Mouse (Mus musculus): ENCODE data around the gene Camkk1.

Camkk1 gene

DNA sequence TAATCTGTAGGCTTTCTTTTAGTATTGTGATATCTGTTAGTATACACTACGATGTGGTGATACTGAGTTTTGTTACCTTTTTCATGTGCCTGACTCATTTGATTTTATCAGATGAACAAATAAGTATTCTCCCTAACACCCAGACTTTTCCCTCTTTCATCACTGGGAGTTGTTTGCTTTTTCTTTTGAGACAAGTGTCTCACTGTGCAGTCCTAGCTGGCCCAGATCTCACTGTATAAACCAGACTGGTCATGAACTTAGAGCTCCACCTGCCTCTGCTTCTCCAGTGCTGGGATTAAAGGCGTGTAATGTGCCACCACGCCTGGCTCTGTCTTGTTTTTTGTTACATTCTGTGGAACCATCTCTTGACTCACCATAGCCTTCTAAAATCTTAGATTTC lies 40.8 kb downstream of the Camkk1 start:
- no peak for DNase-seq

DNA sequence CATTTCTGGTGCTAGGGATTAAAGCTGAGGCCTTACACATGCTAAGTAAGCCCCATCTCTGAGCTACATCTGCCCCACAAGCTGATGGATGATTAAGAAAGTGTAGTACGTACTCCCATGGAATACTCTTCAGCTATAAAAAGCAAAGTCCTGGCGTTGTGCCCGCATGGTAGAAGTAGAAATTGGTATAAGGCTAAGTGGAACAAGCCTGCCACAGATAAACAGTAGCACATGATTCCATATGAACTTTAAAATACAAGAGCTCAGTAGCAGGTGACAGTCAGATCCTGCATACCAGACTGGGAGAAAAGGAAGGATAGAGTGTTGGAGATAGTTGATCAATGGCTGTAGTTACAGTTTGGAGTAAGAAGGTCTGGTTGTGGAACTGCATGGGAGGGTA lies 42.6 kb downstream of the Camkk1 start:
- DNase-seq = no peak

- peak; percentile 49 for DNase-seq
Measured at GRCm38 (mm10) chr11:73071839-73072238, 53.0 kb downstream of the Camkk1 start.

DNA sequence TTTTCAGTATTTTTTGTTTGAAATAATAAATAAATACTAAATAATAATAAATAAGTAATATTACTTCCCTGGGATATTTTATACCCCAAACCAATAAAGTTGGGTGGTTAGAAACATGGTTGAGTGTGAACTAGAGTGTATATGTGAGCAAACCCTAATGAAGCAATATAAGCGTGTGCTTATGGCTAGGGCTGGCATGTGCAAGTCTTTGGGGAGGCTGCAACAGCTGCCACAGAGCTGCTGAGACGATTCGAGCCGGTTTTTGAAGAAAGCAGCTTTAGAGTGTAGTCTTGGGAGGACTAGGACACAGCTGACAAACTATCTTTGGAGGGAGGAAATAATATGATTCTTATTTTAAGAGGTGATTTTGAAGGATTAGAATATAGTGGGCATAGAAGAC lies 57.5 kb downstream of the Camkk1 start:
- DNase-seq = no peak

DNA sequence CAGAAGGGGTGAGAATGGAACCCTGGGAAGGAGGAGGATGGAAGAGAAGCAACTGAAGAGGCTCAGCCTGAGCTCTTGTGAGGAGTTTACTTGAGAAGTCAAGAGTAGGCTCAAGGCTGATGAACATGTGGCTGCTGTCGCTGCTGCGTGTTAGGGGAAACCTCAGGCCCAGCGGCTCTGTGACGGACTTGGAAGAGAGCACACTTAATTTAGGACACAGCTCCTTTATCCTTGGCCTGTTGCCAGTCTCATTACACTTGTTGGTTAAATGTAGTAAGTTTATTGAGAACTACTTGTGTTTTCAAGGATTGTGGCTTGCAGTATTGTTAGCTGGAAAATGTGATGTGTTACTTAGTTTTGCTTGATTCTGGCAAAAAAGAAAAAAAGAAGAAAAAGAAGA lies 57.9 kb downstream of the Camkk1 start:
- DNase-seq = no peak

DNA sequence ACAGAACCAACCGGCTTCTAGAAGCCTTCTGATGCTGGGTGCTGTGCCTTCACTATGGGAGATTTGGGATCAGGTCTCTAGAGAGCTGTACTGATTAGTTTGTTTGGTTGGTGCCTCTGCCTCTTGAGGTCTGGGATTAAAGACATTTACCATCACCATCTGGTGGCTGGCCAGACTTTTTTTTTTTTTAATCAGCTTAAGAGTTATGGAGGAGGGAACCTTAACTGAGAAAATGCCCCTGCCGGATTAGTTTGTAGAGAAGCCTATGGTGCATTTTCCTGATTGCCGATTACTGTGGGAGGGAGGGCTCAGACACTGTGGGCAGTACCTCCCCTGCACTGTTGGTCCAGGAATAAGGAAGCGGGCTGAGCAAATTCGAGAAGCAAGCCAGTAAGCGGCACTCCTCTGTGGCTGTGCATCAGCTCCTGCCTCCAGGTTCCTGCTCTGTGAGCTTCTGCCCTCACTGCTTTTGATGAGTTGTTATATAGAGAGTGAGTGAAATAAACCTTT lies 58.5 kb downstream of the Camkk1 start:
- DNase-seq = no peak

DNA sequence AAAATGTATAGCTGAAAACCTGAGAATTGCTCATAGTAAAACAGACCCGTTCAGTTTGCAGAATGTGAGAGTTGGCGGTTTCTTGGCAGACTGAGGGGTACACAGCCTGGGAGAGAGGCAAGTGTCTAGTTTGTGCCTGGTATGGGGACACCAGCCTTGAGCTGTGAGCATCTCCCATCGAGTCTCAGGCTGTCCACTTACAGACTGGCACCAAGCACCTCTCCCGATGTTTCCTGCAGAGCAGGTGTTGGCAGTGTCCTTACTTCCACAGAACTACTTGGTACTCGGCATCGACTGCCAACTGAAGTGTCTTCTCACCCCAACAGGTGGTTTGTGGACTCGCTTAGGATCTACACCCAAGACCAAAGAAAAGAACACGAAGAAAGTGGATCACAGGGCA lies 59.8 kb downstream of the Camkk1 start:
- DNase-seq = no peak

DNA sequence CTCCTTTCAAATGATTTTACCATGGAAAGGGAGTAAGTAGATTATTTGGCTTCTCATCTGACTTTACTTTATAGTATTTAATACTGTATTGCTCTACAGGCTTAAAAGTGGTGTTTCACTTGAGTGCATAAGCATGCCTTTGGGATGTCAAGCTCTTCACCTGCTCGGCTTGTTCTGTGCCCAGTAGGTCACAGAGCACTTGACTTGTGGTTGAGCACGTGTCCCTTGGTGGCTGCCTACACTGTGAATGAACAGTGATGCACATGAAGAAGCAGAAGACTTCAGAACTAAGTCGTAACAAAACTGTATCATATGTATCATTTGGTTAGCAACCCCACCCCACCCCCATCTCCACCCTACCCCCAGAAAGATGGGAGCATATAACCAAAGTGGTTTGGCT lies 61.5 kb downstream of the Camkk1 start:
- DNase-seq = peak; percentile 40

- no peak for DNase-seq
Measured at GRCm38 (mm10) chr11:73084303-73084702, 65.5 kb downstream of the Camkk1 start.

- DNase-seq = peak; percentile 90
Measured at GRCm38 (mm10) chr11:73084804-73085231, 66.0 kb downstream of the Camkk1 start.

- peak; percentile 44 for DNase-seq
Measured at GRCm38 (mm10) chr11:73085391-73085790, 66.6 kb downstream of the Camkk1 start.

DNA sequence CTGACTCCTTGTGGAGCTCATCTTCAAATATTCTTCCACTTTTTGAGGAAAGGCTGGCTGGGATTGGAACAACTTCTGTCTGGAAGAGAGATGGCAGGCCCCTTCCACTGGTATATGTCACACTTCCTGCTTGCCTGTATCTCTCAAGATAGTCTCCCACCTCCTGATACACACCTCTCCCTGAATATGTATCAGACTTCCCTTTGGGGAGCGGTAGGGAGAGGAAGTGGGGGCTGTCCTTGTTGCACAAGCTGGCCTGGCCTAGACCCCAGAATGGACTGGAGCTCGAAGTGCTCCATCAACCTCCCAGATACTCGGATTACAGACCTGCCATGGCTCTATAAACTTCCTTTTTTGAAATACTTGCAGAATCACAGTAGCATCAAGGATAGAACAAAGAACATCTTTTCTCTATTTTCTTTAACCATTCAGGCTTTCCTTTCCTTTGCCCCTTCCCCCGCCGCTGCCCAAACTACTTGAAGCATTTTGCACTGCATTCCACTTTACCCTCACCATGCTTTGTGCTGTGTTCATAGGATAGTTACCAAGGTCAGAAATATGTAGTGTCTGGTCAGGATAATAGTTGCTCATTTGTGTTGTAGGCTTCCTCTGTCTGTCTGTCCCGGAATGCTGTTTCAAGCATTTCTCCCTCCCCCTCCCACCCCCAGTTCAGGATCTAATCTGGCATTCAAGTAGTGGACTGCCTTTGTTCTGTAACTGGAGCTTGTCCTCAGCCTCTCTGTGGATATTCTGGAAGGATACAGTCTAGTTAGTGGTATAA lies 69.1 kb downstream of the Camkk1 start:
- DNase-seq = no peak

GRCm38 (mm10) chr11:73090283-73090682 lies 71.5 kb downstream of the Camkk1 start, which contains the start of gene Itgae:
TSS of gene Itgae (plus strand) at chr11:73090583.
- no peak for DNase-seq

DNA sequence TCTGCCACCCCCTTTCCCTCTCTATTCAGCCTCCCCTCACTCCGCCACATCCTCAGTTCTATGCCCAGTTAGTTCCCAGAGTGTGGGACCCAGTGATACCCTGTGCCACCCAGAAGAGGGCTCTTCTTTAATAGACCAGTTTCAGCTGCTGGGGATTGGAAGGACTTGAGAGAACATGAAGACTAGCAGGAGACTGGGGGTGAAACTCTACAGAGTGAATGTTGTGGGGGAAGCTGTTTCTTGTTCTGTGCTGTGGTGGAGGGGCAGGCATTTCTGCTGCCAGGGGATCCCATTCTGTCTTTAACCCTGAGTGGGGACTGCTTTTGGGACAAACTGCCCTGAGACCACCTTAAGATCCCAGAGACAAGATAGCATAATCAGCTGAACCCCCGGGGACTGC lies 72.0 kb downstream of the Camkk1 start:
- DNase-seq = no peak

Data from kidney, adult 18-20 months (tissue).